Mouse (Mus musculus): Measurements from ENCODE around the gene Slc25a35. TPM values are rescaled to one million over a fixed set of nuclear protein-coding genes. Genes with fewer than 3 reads are reported as not detected.
A peak's percentile ranks its signal among the peaks of the same experiment; 100 is the strongest.

The Slc25a35 gene
- polyA plus RNA-seq, 1 experiment from 2014 or later = 3.0 TPM

- Histone ChIP-seq H3K9me3 (ENCODE audit: control insufficient read depth, low read length) (no peaks in the 10 kb centered on the region; the same call in 1 of the 2 replicates), H3K36me3 (ENCODE audit: control insufficient read depth, insufficient read depth, low read length) (no peaks in the 10 kb centered on the region), H3K27me3 (ENCODE audit: control insufficient read depth, insufficient read depth, low read length) (no peaks in the 10 kb centered on the region), H3K27ac (replicated peaks; ENCODE audit: low read depth, low read length) (no peak overlapping the region), H3K4me1 (ENCODE audit: control insufficient read depth, insufficient read depth, low read length) (0 out of 2 replicates have a peak, but pooled peaks cover 2% of the 10 kb centered on the region), H3K4me3 (ENCODE audit: low read depth, low read length) (peak overlapping the region; percentile 29), H3K9ac (ENCODE audit: low read length) (no peak overlapping the region; the same call in 1 of the 2 replicates), H3K4me2 (ENCODE audit: low read depth, severe bottlenecking) (peak overlapping the region; percentile 52)
- DNase-seq (ENCODE audit: low spot score) (no peak), ATAC-seq (ENCODE audit: insufficient number of reproducible peaks, low FRiP score, low TSS enrichment, low read depth) (no peak)
- 70% methylated on average over 4 of the region's 4 CpGs for WGBS
Observed at GRCm38 (mm10) chr11:68940516-68940915, 27.4 kb upstream of the Slc25a35 start.

- no peak for ATAC-seq (ENCODE audit: insufficient number of reproducible peaks, low FRiP score, low TSS enrichment, low read depth)
- no peak overlapping the region for H3K27ac ChIP-seq (replicated peaks; ENCODE audit: low read depth, low read length)
- H3K4me1 ChIP-seq (ENCODE audit: control insufficient read depth, insufficient read depth, low read length) = 0 out of 2 replicates have a peak, but pooled peaks cover 2% of the 10 kb centered on the region
- WGBS = 89% methylated on average over 8 of the region's 8 CpGs
- peaks cover 4% of the 10 kb centered on the region; the same call in 1 of the 2 replicates for H3K27me3 ChIP-seq (ENCODE audit: control insufficient read depth, insufficient read depth, low read length)
- no peaks in the 10 kb centered on the region; the same call in 1 of the 2 replicates for H3K9me3 ChIP-seq (ENCODE audit: control insufficient read depth, low read length)
- H3K4me3 ChIP-seq (ENCODE audit: low read depth, low read length) = no peak overlapping the region
- H3K36me3 ChIP-seq (ENCODE audit: control insufficient read depth, insufficient read depth, low read length) = no peaks in the 10 kb centered on the region
- no peak for DNase-seq (ENCODE audit: low spot score)
- H3K9ac ChIP-seq (ENCODE audit: low read length) = no peak overlapping the region
- H3K4me2 ChIP-seq (ENCODE audit: low read depth, severe bottlenecking) = no peak overlapping the region
Observed at GRCm38 (mm10) chr11:68942731-68943130, 25.2 kb upstream of the Slc25a35 start.

DNA sequence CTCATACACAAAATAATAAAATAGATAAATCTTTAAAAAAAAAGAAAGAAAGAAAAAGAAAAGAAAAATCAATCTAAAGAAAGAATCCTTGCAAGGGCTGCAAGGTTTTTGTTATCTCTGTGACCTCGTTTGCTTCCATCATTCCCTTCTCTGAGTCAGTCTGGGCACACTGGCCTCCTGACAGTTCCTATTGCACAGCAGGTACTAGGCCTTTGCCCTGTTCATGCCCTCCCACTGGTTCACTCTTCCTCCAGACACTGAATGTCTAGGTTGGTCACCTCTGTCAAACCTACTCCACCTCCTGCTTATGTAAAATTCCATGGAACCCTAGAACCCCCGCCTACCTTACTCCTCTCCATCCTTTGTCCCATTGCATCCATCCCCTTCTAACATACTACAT, 22.7 kb upstream of the Slc25a35 start:
- DNase-seq (ENCODE audit: low spot score) (no peak), ATAC-seq (ENCODE audit: insufficient number of reproducible peaks, low FRiP score, low TSS enrichment, low read depth) (no peak)
- WGBS = 92% methylated on average over 2 of the region's 2 CpGs
- Histone ChIP-seq H3K27ac (replicated peaks; ENCODE audit: low read depth, low read length) (no peak overlapping the region), H3K36me3 (ENCODE audit: control insufficient read depth, insufficient read depth, low read length) (no peaks in the 10 kb centered on the region), H3K4me1 (ENCODE audit: control insufficient read depth, insufficient read depth, low read length) (0 out of 2 replicates have a peak, but pooled peaks cover under 1% of the 10 kb centered on the region), H3K9me3 (ENCODE audit: control insufficient read depth, low read length) (no peaks in the 10 kb centered on the region; the same call in 1 of the 2 replicates), H3K4me3 (ENCODE audit: low read depth, low read length) (no peak overlapping the region), H3K4me2 (ENCODE audit: low read depth, severe bottlenecking) (no peak overlapping the region), H3K9ac (ENCODE audit: low read length) (no peak overlapping the region), H3K27me3 (ENCODE audit: control insufficient read depth, insufficient read depth, low read length) (peaks cover 4% of the 10 kb centered on the region; the same call in 1 of the 2 replicates)

GRCm38 (mm10) chr11:68946001-68946400, 21.9 kb upstream of the Slc25a35 start:
- Histone ChIP-seq H3K27ac (replicated peaks; ENCODE audit: low read depth, low read length) (no peak overlapping the region), H3K4me3 (ENCODE audit: low read depth, low read length) (no peak overlapping the region), H3K9ac (ENCODE audit: low read length) (no peak overlapping the region), H3K9me3 (ENCODE audit: control insufficient read depth, low read length) (no peaks in the 10 kb centered on the region; the same call in 1 of the 2 replicates), H3K36me3 (ENCODE audit: control insufficient read depth, insufficient read depth, low read length) (no peaks in the 10 kb centered on the region), H3K4me1 (ENCODE audit: control insufficient read depth, insufficient read depth, low read length) (no peaks in the 10 kb centered on the region), H3K4me2 (ENCODE audit: low read depth, severe bottlenecking) (no peak overlapping the region), H3K27me3 (ENCODE audit: control insufficient read depth, insufficient read depth, low read length) (peaks cover 5% of the 10 kb centered on the region; the same call in 1 of the 2 replicates)
- DNase-seq (ENCODE audit: low spot score) (no peak), ATAC-seq (ENCODE audit: insufficient number of reproducible peaks, low FRiP score, low TSS enrichment, low read depth) (no peak)
- 88% methylated on average over 4 of the region's 4 CpGs for WGBS

DNA sequence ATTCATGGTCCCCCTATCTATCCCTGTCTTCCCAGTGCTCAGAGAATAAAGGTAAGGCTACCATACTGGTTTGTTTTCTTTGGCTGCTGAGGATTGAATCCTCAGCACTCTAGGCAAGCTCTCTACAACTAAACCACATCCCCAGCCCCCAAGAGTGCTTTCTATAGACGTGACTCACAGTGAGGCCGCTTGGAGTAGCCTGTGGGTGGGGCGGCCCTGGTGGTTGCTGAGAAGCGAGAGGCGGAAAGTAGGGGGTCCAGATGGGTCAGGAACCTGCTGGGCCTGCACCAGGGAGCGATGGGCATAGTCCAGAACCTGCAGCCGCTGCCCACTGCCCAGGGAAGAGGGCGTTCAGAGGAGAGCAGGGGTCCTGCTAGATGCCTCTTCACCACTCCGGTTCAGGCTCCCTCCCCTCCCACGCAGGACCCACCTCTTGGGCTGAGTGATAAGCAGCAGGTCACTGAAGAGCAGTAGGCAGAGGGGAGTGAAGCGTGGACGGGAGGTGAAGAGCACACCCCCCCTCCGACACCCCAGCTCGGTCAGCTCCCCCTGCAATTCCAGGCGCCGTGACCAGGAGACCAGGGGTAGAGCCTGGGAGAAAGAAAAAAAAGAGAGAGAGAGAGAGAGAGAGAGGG, 21.0 kb upstream of the Slc25a35 start:
- DNase-seq (ENCODE audit: low spot score) (no peak), ATAC-seq (ENCODE audit: insufficient number of reproducible peaks, low FRiP score, low TSS enrichment, low read depth) (no peak)
- H3K4me1 ChIP-seq (ENCODE audit: control insufficient read depth, insufficient read depth, low read length) = no peaks in the 10 kb centered on the region
- peaks cover 12% of the 10 kb centered on the region for H3K27me3 ChIP-seq (ENCODE audit: control insufficient read depth, insufficient read depth, low read length)
- H3K4me3 ChIP-seq (ENCODE audit: low read depth, low read length) = no peak overlapping the region
- no peak overlapping the region for H3K4me2 ChIP-seq (ENCODE audit: low read depth, severe bottlenecking)
- H3K9me3 ChIP-seq (ENCODE audit: control insufficient read depth, low read length) = no peaks in the 10 kb centered on the region; the same call in 1 of the 2 replicates
- no peaks in the 10 kb centered on the region for H3K36me3 ChIP-seq (ENCODE audit: control insufficient read depth, insufficient read depth, low read length)
- no peak overlapping the region for H3K9ac ChIP-seq (ENCODE audit: low read length)
- 8% methylated on average over 16 of the region's 16 CpGs for WGBS
- no peak overlapping the region for H3K27ac ChIP-seq (replicated peaks; ENCODE audit: low read depth, low read length)

DNA sequence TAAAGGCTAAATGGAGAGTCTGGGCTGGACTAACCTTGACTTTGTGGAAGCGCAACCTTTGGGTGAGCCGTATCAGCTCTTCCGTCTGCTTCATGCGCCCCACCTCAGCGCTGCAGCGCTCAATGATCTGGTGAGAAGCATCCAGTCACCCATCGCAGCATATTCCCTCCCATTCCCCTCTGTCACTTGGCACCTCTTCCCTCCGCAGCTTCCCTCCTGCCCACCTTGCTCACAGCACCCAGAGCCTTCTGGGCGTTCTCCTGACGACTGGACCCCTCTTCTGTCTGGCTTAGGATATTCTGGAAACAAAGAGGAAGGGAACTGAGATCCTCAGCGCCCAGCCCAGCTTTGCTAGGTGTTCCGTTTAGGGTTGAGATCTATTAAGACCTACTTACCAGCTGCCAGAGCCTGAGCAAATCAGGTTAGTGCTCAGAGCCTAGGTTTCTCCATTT, 20.4 kb upstream of the Slc25a35 start:
- DNase-seq (ENCODE audit: low spot score) = peak; percentile 32
- ATAC-seq (ENCODE audit: insufficient number of reproducible peaks, low FRiP score, low TSS enrichment, low read depth) = no peak
- peaks cover 13% of the 10 kb centered on the region for H3K27me3 ChIP-seq (ENCODE audit: control insufficient read depth, insufficient read depth, low read length)
- H3K9ac ChIP-seq (ENCODE audit: low read length) = no peak overlapping the region
- H3K36me3 ChIP-seq (ENCODE audit: control insufficient read depth, insufficient read depth, low read length) = no peaks in the 10 kb centered on the region
- H3K4me3 ChIP-seq (ENCODE audit: low read depth, low read length) = no peak overlapping the region
- no peaks in the 10 kb centered on the region for H3K4me1 ChIP-seq (ENCODE audit: control insufficient read depth, insufficient read depth, low read length)
- no peak overlapping the region for H3K4me2 ChIP-seq (ENCODE audit: low read depth, severe bottlenecking)
- H3K27ac ChIP-seq (replicated peaks; ENCODE audit: low read depth, low read length) = no peak overlapping the region
- 4% methylated on average over 12 of the region's 12 CpGs for WGBS
- H3K9me3 ChIP-seq (ENCODE audit: control insufficient read depth, low read length) = no peaks in the 10 kb centered on the region; the same call in 1 of the 2 replicates

GRCm38 (mm10) chr11:68953903-68954302, 14.0 kb upstream of the Slc25a35 start:
- Histone ChIP-seq H3K4me2 (ENCODE audit: low read depth, severe bottlenecking) (peak overlapping the region; percentile 58; the same call in 1 of the 2 replicates), H3K4me1 (ENCODE audit: control insufficient read depth, insufficient read depth, low read length) (0 out of 2 replicates have a peak, but pooled peaks cover 7% of the 10 kb centered on the region), H3K27me3 (ENCODE audit: control insufficient read depth, insufficient read depth, low read length) (peaks cover 38% of the 10 kb centered on the region), H3K9ac (ENCODE audit: low read length) (peak overlapping the region; percentile 27; the same call in 1 of the 2 replicates), H3K9me3 (ENCODE audit: control insufficient read depth, low read length) (no peaks in the 10 kb centered on the region), H3K36me3 (ENCODE audit: control insufficient read depth, insufficient read depth, low read length) (no peaks in the 10 kb centered on the region), H3K4me3 (ENCODE audit: low read depth, low read length) (peak overlapping the region; percentile 25), H3K27ac (replicated peaks; ENCODE audit: low read depth, low read length) (no peak overlapping the region)
- DNase-seq (ENCODE audit: low spot score) = peak; percentile 33
- 6% methylated on average over 13 of the region's 13 CpGs for WGBS
- ATAC-seq (ENCODE audit: insufficient number of reproducible peaks, low FRiP score, low TSS enrichment, low read depth) = no peak

DNA sequence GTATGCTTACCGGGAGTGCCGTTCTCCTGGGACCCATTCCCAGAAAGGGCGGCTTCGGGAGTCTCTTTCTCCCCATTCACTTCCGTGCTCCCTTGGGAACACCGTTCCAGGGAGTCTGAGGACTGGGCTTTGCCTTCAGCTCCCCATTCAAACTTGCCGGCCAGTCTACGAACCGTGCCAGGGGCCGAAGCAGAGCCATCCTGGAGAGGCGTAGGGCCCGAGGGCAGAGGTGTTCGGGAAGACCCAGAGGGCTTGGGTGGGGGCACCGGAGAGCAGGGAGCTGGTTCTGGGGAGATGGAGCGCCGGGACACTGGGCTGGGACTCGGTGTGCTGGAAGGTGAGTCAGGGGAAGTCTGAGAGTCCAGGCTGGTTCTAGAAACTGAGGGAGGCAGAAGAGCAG, 13.5 kb upstream of the Slc25a35 start:
- peaks cover 38% of the 10 kb centered on the region for H3K27me3 ChIP-seq (ENCODE audit: control insufficient read depth, insufficient read depth, low read length)
- H3K9me3 ChIP-seq (ENCODE audit: control insufficient read depth, low read length) = no peaks in the 10 kb centered on the region
- H3K27ac ChIP-seq (replicated peaks; ENCODE audit: low read depth, low read length) = no peak overlapping the region
- peak overlapping the region; percentile 58 for H3K4me2 ChIP-seq (ENCODE audit: low read depth, severe bottlenecking)
- H3K4me3 ChIP-seq (ENCODE audit: low read depth, low read length) = peak overlapping the region; percentile 25
- DNase-seq (ENCODE audit: low spot score) (peak; percentile 44), ATAC-seq (ENCODE audit: insufficient number of reproducible peaks, low FRiP score, low TSS enrichment, low read depth) (no peak)
- WGBS = 2% methylated on average over 17 of the region's 17 CpGs
- 0 out of 2 replicates have a peak, but pooled peaks cover 7% of the 10 kb centered on the region for H3K4me1 ChIP-seq (ENCODE audit: control insufficient read depth, insufficient read depth, low read length)
- no peaks in the 10 kb centered on the region for H3K36me3 ChIP-seq (ENCODE audit: control insufficient read depth, insufficient read depth, low read length)
- H3K9ac ChIP-seq (ENCODE audit: low read length) = peak overlapping the region; percentile 41
